Mouse (Mus musculus) embryonic facial prominence, embryonic 12.5 days (tissue): ENCODE measurements around the gene Map7d1. TPM values are rescaled to one million over a fixed set of nuclear protein-coding genes. Genes with fewer than 3 reads are reported as not detected.

Experiments used
- ATAC-seq: fragments of 200-750 bp; cut with Nextera tagmentation; 2 replicates; pipeline ENCODE4 v1.8.0; 2017; ENCODE audit not compliant: insufficient number of reproducible peaks, insufficient read depth, low FRiP score, low TSS enrichment
- H3K27ac ChIP-seq: fragments of 300-500 bp; sonication (generic); 2 replicates; pipeline ENCODE4 v1.5.1; 2016; ENCODE audit warnings: mild to moderate bottlenecking
- H3K27me3 ChIP-seq: fragments of 300-500 bp; sonication (generic); 2 replicates; pipeline ENCODE4 v1.6.1; 2016; ENCODE audit warnings: mild to moderate bottlenecking, moderate library complexity
- H3K36me3 ChIP-seq: fragments of 300-500 bp; sonication (generic); 2 replicates; pipeline ENCODE4 v1.6.1; 2016; ENCODE audit warnings: mild to moderate bottlenecking
- H3K4me1 ChIP-seq: fragments of 300-500 bp; sonication (generic); 2 replicates; pipeline ENCODE4 v1.6.1; 2016
- H3K4me2 ChIP-seq: fragments of 300-500 bp; sonication (generic); replicated peaks from 2 replicates; pipeline ENCODE4 v1.6.1; 2016; ENCODE audit warnings: mild to moderate bottlenecking, moderate library complexity
- H3K4me3 ChIP-seq: fragments of 300-500 bp; sonication (generic); 2 replicates; pipeline ENCODE4 v1.5.1; 2016; ENCODE audit warnings: mild to moderate bottlenecking
- H3K9ac ChIP-seq: fragments of 300-500 bp; sonication (generic); 2 replicates; pipeline ENCODE4 v1.6.1; 2016; ENCODE audit warnings: mild to moderate bottlenecking, moderate library complexity
- H3K9me3 ChIP-seq: fragments of 300-500 bp; sonication (generic); 2 replicates; pipeline ENCODE4 v1.6.1; 2016; ENCODE audit warnings: mild to moderate bottlenecking, moderate library complexity
- WGBS: fragments of 180-500 bp; shearing (Covaris S2); methylation state at CpG from one replicate; pipeline ENCODE4 v1.1.7; 2016; 5-methylcytosine and 5-hydroxymethylcytosine counted together
- polyA plus RNA-seq: library from polyadenylated mRNA; unstranded; fragments of >200 nt; fragmentation: Nextera tagmentation; extraction: Ambion mirVana; gene quantifications from 2 replicates; pipeline ENCODE4 v1.2.1, GENCODE M21; 2016

The Map7d1 gene
- 95.8 and 102 TPM in 2 replicates for polyA plus RNA-seq

GRCm38 (mm10) chr4:126256131-126256791 is at the start of gene Map7d1:
TSS of gene Map7d1 (minus strand) at chr4:126256343.
- ATAC-seq: peak; percentile 65
- peak within 1 kb of the TSS; percentile 100 for H3K4me3 ChIP-seq
- no peaks in the 10 kb centered on the region for H3K27me3 ChIP-seq
- peak within 1 kb of the TSS; percentile 96 for H3K27ac ChIP-seq
- 0 out of 2 replicates have a peak, but pooled peaks cover 2% of the 10 kb centered on the region for H3K36me3 ChIP-seq
- peak within 1 kb of the TSS; percentile 99 for H3K9ac ChIP-seq
- peaks cover 75% of the 10 kb centered on the region for H3K4me1 ChIP-seq
- H3K4me2 ChIP-seq: peak within 1 kb of the TSS; percentile 96
- under 1% methylated on average over 59 of the region's 59 CpGs for WGBS
- no peaks in the 10 kb centered on the region for H3K9me3 ChIP-seq

- Histone ChIP-seq H3K27me3 (peaks cover 9% of the 10 kb centered on the region), H3K4me2 (no peak overlapping the region), H3K9ac (no peak overlapping the region), H3K4me1 (peaks cover 28% of the 10 kb centered on the region), H3K4me3 (no peak overlapping the region), H3K36me3 (no peaks in the 10 kb centered on the region), H3K27ac (no peak overlapping the region), H3K9me3 (no peaks in the 10 kb centered on the region)
- ATAC-seq: no peak
- 89% methylated on average over 1 of the region's 1 CpGs for WGBS
Measured at GRCm38 (mm10) chr4:126305428-126305827, 49.3 kb upstream of the Map7d1 start.

GRCm38 (mm10) chr4:126303877-126304276 is 47.7 kb upstream of the Map7d1 start:
- H3K4me2 ChIP-seq: no peak overlapping the region
- ATAC-seq: no peak
- H3K27me3 ChIP-seq: peaks cover 15% of the 10 kb centered on the region
- H3K9me3 ChIP-seq: no peaks in the 10 kb centered on the region
- no peak overlapping the region for H3K9ac ChIP-seq
- H3K4me3 ChIP-seq: no peak overlapping the region
- WGBS: 60% methylated on average over 4 of the region's 4 CpGs
- no peak overlapping the region for H3K27ac ChIP-seq
- no peaks in the 10 kb centered on the region for H3K36me3 ChIP-seq
- H3K4me1 ChIP-seq: peaks cover 33% of the 10 kb centered on the region

- WGBS: 3% methylated on average over 27 of the region's 27 CpGs
- Histone ChIP-seq H3K4me2 (peak overlapping the region; percentile 63), H3K27me3 (peaks cover 24% of the 10 kb centered on the region), H3K27ac (peak overlapping the region; percentile 82), H3K36me3 (no peaks in the 10 kb centered on the region), H3K9ac (no peak overlapping the region), H3K4me3 (peak overlapping the region; percentile 31), H3K4me1 (peaks cover 38% of the 10 kb centered on the region), H3K9me3 (no peaks in the 10 kb centered on the region)
- no peak for ATAC-seq
Measured at GRCm38 (mm10) chr4:126301584-126302309, 45.6 kb upstream of the Map7d1 start.

- Histone ChIP-seq H3K27ac (peak overlapping the region; percentile 82), H3K36me3 (no peaks in the 10 kb centered on the region), H3K9ac (0 out of 2 replicates have a peak overlapping the region, but pooled peaks have one; percentile 37), H3K9me3 (no peaks in the 10 kb centered on the region), H3K4me1 (peaks cover 41% of the 10 kb centered on the region), H3K27me3 (peaks cover 28% of the 10 kb centered on the region), H3K4me2 (peak overlapping the region; percentile 63), H3K4me3 (peak overlapping the region; percentile 31)
- 1% methylated on average over 48 of the region's 50 CpGs for WGBS
- ATAC-seq: peak; percentile 54; the same call in 1 of the 2 replicates
Measured at GRCm38 (mm10) chr4:126300916-126301583, 44.9 kb upstream of the Map7d1 start.

GRCm38 (mm10) chr4:126296617-126297101 is 40.5 kb upstream of the Map7d1 start:
- Histone ChIP-seq H3K27me3 (peaks cover 20% of the 10 kb centered on the region; the same call in 1 of the 2 replicates), H3K27ac (peak overlapping the region; percentile 77), H3K9me3 (no peaks in the 10 kb centered on the region), H3K4me2 (peak overlapping the region; percentile 62), H3K9ac (peak overlapping the region; percentile 48), H3K36me3 (no peaks in the 10 kb centered on the region), H3K4me3 (peak overlapping the region; percentile 24), H3K4me1 (peaks cover 35% of the 10 kb centered on the region)
- under 1% methylated on average over 33 of the region's 34 CpGs for WGBS
- ATAC-seq: no peak

- Histone ChIP-seq H3K9me3 (no peaks in the 10 kb centered on the region), H3K36me3 (no peaks in the 10 kb centered on the region), H3K27ac (no peak overlapping the region), H3K9ac (no peak overlapping the region), H3K4me1 (peaks cover 35% of the 10 kb centered on the region), H3K4me3 (no peak overlapping the region), H3K4me2 (no peak overlapping the region; the same call in 1 of the 2 replicates), H3K27me3 (peaks cover 20% of the 10 kb centered on the region; the same call in 1 of the 2 replicates)
- no peak for ATAC-seq
- WGBS: 40% methylated on average over 4 of the region's 4 CpGs
Measured at GRCm38 (mm10) chr4:126295937-126296336, 39.8 kb upstream of the Map7d1 start.

- WGBS: 71% methylated on average over 6 of the region's 6 CpGs
- no peak overlapping the region for H3K9ac ChIP-seq
- no peaks in the 10 kb centered on the region for H3K9me3 ChIP-seq
- H3K27me3 ChIP-seq: peaks cover 18% of the 10 kb centered on the region; the same call in 1 of the 2 replicates
- H3K36me3 ChIP-seq: no peaks in the 10 kb centered on the region
- H3K4me1 ChIP-seq: peaks cover 35% of the 10 kb centered on the region
- no peak overlapping the region for H3K4me2 ChIP-seq
- ATAC-seq: no peak
- no peak overlapping the region for H3K4me3 ChIP-seq
- H3K27ac ChIP-seq: no peak overlapping the region
Measured at GRCm38 (mm10) chr4:126295152-126295551, 39.0 kb upstream of the Map7d1 start.

GRCm38 (mm10) chr4:126291196-126291595 is 35.1 kb upstream of the Map7d1 start:
- Histone ChIP-seq H3K9me3 (no peaks in the 10 kb centered on the region), H3K9ac (peak overlapping the region; percentile 7; the same call in 1 of the 2 replicates), H3K36me3 (no peaks in the 10 kb centered on the region), H3K27ac (peak overlapping the region; percentile 79), H3K27me3 (peaks cover 34% of the 10 kb centered on the region), H3K4me2 (peak overlapping the region; percentile 18), H3K4me1 (peaks cover 44% of the 10 kb centered on the region), H3K4me3 (0 out of 2 replicates have a peak overlapping the region, but pooled peaks have one; percentile 8)
- 14% methylated on average over 13 of the region's 13 CpGs for WGBS
- no peak for ATAC-seq

- WGBS: 69% methylated on average over 8 of the region's 8 CpGs
- ATAC-seq: no peak
- no peak overlapping the region for H3K27ac ChIP-seq
Measured at GRCm38 (mm10) chr4:126290314-126290713, 34.2 kb upstream of the Map7d1 start.

GRCm38 (mm10) chr4:126288085-126288666 is 32.0 kb upstream of the Map7d1 start:
- WGBS: 31% methylated on average over 17 of the region's 17 CpGs
- no peak for ATAC-seq

More at GRCm38 (mm10) chr4:126290314-126290713, 34.2 kb upstream of the Map7d1 start:
- Histone ChIP-seq H3K9ac (no peak overlapping the region), H3K9me3 (no peaks in the 10 kb centered on the region), H3K4me3 (no peak overlapping the region), H3K36me3 (no peaks in the 10 kb centered on the region), H3K4me2 (no peak overlapping the region), H3K27me3 (peaks cover 40% of the 10 kb centered on the region), H3K4me1 (peaks cover 45% of the 10 kb centered on the region)

More at GRCm38 (mm10) chr4:126288085-126288666, 32.0 kb upstream of the Map7d1 start:
- Histone ChIP-seq H3K9ac (no peak overlapping the region), H3K9me3 (no peaks in the 10 kb centered on the region), H3K27ac (peak overlapping the region; percentile 75), H3K36me3 (no peaks in the 10 kb centered on the region), H3K4me2 (peak overlapping the region; percentile 65), H3K4me1 (peaks cover 45% of the 10 kb centered on the region), H3K27me3 (peaks cover 49% of the 10 kb centered on the region), H3K4me3 (peak overlapping the region; percentile 50)
